Mouse (Mus musculus) hindbrain, postnatal 0 days (tissue): Measurements from ENCODE around the gene Gp5. TPM values are rescaled to one million over a fixed set of nuclear protein-coding genes. Genes with fewer than 3 reads are reported as not detected.

Experiments used
- ATAC-seq: fragments of 200-750 bp; cut with Nextera tagmentation; 2 replicates; pipeline ENCODE4 v1.8.0; 2017; ENCODE audit warnings: mild to moderate bottlenecking, moderate TSS enrichment, moderate library complexity
- DNase-seq: peaks from one replicate; pipeline ENCODE4 v3.0.0-alpha.2; 2015; ENCODE audit warnings: low spot score
- H3K27ac ChIP-seq: fragments of 300-500 bp; sonication (generic); 2 replicates; pipeline ENCODE4 v1.5.1; 2014; ENCODE audit warnings: mild to moderate bottlenecking
- H3K27me3 ChIP-seq: fragments of 300-500 bp; sonication (generic); 2 replicates; pipeline ENCODE4 v1.6.1; 2014; ENCODE audit warnings: low read length, mixed read lengths; ENCODE audit not compliant: insufficient read depth
- H3K36me3 ChIP-seq: fragments of 300-500 bp; sonication (generic); 2 replicates; pipeline ENCODE4 v1.6.1; 2014; ENCODE audit warnings: low read length, mixed read lengths; ENCODE audit not compliant: insufficient read depth
- H3K4me1 ChIP-seq: fragments of 300-500 bp; sonication (generic); 2 replicates; pipeline ENCODE4 v1.6.1; 2014; ENCODE audit warnings: antibody characterized with exemption, low read length, mixed read lengths; ENCODE audit not compliant: insufficient read depth
- H3K4me2 ChIP-seq: fragments of 300-500 bp; sonication (generic); 2 replicates; pipeline ENCODE4 v1.6.1; 2014; ENCODE audit warnings: low read depth, mild to moderate bottlenecking, low read length, moderate library complexity, mixed read lengths
- H3K4me3 ChIP-seq: fragments of 300-500 bp; sonication (generic); 2 replicates; pipeline ENCODE4 v1.5.1; 2014; ENCODE audit warnings: low read length
- H3K9ac ChIP-seq: fragments of 300-500 bp; sonication (generic); replicated peaks from 2 replicates; pipeline ENCODE4 v1.6.1; 2014; ENCODE audit warnings: mild to moderate bottlenecking, low read length, moderate library complexity, mixed read lengths
- H3K9me3 ChIP-seq: fragments of 300-500 bp; sonication (generic); 2 replicates; pipeline ENCODE4 v1.6.1; 2016; ENCODE audit warnings: low read length, mixed read lengths
- CTCF ChIP-seq: IDR thresholded peaks from 2 replicates; pipeline ENCODE4 v1.5.1; 2016; ENCODE audit warnings: antibody characterized with exemption, control low read depth, low read depth
- WGBS: fragments of 180-500 bp; shearing (Covaris S2); extraction: QIAGEN DNeasy Blood & Tissue Kit; methylation state at CpG from one replicate; pipeline ENCODE4 v1.1.7; 2014; 5-methylcytosine and 5-hydroxymethylcytosine counted together
- polyA plus RNA-seq: library from polyadenylated mRNA; unstranded; fragments of >200 nt; fragmentation: Nextera tagmentation; extraction: Ambion mirVana; gene quantifications from 2 replicates; pipeline ENCODE4 v1.2.1, GENCODE M21; 2015
- total RNA-seq: library from RNA; depleted of rRNA; stranded (reverse); fragments of >200 nt; gene quantifications from 2 replicates; pipeline ENCODE4 v1.2.3, GENCODE M21; 2014; rRNA removed

The Gp5 gene
- total and polyA plus RNA-seq, 2 experiments from 2014 or later: 0.58 to 1.0 TPM

GRCm38 (mm10) chr16:30261341-30261740, 49.2 kb downstream of the Gp5 start:
- no peaks in the 10 kb centered on the region for H3K9me3 ChIP-seq
- no peak overlapping the region for H3K4me2 ChIP-seq
- no peaks in the 10 kb centered on the region for H3K36me3 ChIP-seq
- WGBS: 84% methylated on average over 9 of the region's 9 CpGs
- H3K27me3 ChIP-seq: no peaks in the 10 kb centered on the region
- ATAC-seq (no peak), DNase-seq (no peak)
- H3K4me3 ChIP-seq: no peak overlapping the region
- TF ChIP-seq CTCF: no peak
- no peak overlapping the region for H3K27ac ChIP-seq
- H3K4me1 ChIP-seq: no peaks in the 10 kb centered on the region
- H3K9ac ChIP-seq: no peak overlapping the region

GRCm38 (mm10) chr16:30260012-30260635, 50.5 kb downstream of the Gp5 start:
- Histone ChIP-seq H3K9me3 (no peaks in the 10 kb centered on the region), H3K27ac (no peak overlapping the region), H3K9ac (no peak overlapping the region), H3K36me3 (no peaks in the 10 kb centered on the region), H3K27me3 (no peaks in the 10 kb centered on the region), H3K4me2 (no peak overlapping the region), H3K4me1 (no peaks in the 10 kb centered on the region), H3K4me3 (no peak overlapping the region)
- ATAC-seq (peak; percentile 50; the same call in 1 of the 2 replicates), DNase-seq (no peak)
- 80% methylated on average over 15 of the region's 15 CpGs for WGBS
- TF ChIP-seq CTCF: no peak

- TF ChIP-seq CTCF: no peak
- DNase-seq: no peak
- no peaks in the 10 kb centered on the region for H3K36me3 ChIP-seq
- no peak overlapping the region for H3K27ac ChIP-seq
- ATAC-seq: no peak; the same call in 1 of the 2 replicates
- H3K4me2 ChIP-seq: no peak overlapping the region
- no peak overlapping the region for H3K4me3 ChIP-seq
- no peaks in the 10 kb centered on the region for H3K27me3 ChIP-seq
- no peaks in the 10 kb centered on the region for H3K4me1 ChIP-seq
- H3K9ac ChIP-seq: no peak overlapping the region
- no peaks in the 10 kb centered on the region for H3K9me3 ChIP-seq
- 70% methylated on average over 10 of the region's 10 CpGs for WGBS
These were observed 51.1 kb downstream of the Gp5 start for GRCm38 (mm10) chr16:30259444-30259843.

GRCm38 (mm10) chr16:30258441-30258840, 52.1 kb downstream of the Gp5 start:
- Histone ChIP-seq H3K27me3 (no peaks in the 10 kb centered on the region), H3K4me1 (no peaks in the 10 kb centered on the region), H3K36me3 (no peaks in the 10 kb centered on the region), H3K4me2 (no peak overlapping the region), H3K4me3 (no peak overlapping the region), H3K9ac (no peak overlapping the region), H3K9me3 (no peaks in the 10 kb centered on the region), H3K27ac (no peak overlapping the region)
- 92% methylated on average over 7 of the region's 7 CpGs for WGBS
- TF ChIP-seq CTCF: no peak
- ATAC-seq: no peak
- DNase-seq: no peak

GRCm38 (mm10) chr16:30257718-30258117, 52.9 kb downstream of the Gp5 start:
- no peak for ATAC-seq
- TF ChIP-seq CTCF: no peak
- H3K36me3 ChIP-seq: no peaks in the 10 kb centered on the region
- no peak overlapping the region for H3K4me3 ChIP-seq
- H3K4me1 ChIP-seq: no peaks in the 10 kb centered on the region
- H3K27ac ChIP-seq: no peak overlapping the region
- H3K9me3 ChIP-seq: no peaks in the 10 kb centered on the region
- 80% methylated on average over 9 of the region's 9 CpGs for WGBS
- DNase-seq: no peak
- H3K9ac ChIP-seq: no peak overlapping the region
- no peak overlapping the region for H3K4me2 ChIP-seq
- H3K27me3 ChIP-seq: no peaks in the 10 kb centered on the region

Other genes starting within 250 kb of the Gp5 start
- gene Hes1, start 246.4 kb downstream of the Gp5 start, total RNA-seq: 9.2 and 19.8 TPM in 2 replicates
- 10.6 and 12.5 TPM in 2 replicates for gene Hes1, start 246.4 kb downstream of the Gp5 start, polyA plus RNA-seq
- under 0.01 TPM in 1 of 2 replicates, not detected in the other for gene Cpn2, start 43.3 kb downstream of the Gp5 start, total RNA-seq
- gene Cpn2, start 43.3 kb downstream of the Gp5 start, polyA plus RNA-seq: not detected in 2 replicates
- 0.04 and 0.16 TPM in 2 replicates for gene Lrrc15, start 27.5 kb downstream of the Gp5 start, total RNA-seq
- gene Lrrc15, start 27.5 kb downstream of the Gp5 start, polyA plus RNA-seq: 0.09 and 0.14 TPM in 2 replicates
- gene Atp13a3, start 95.2 kb upstream of the Gp5 start, total RNA-seq: 19.7 and 30.8 TPM in 2 replicates
- gene Atp13a3, start 95.2 kb upstream of the Gp5 start, polyA plus RNA-seq: 7.0 and 7.1 TPM in 2 replicates
- gene Tmem44, start 240.1 kb upstream of the Gp5 start, total RNA-seq: 83.9 and 92.9 TPM in 2 replicates
- 41.8 and 44.6 TPM in 2 replicates for gene Tmem44, start 240.1 kb upstream of the Gp5 start, polyA plus RNA-seq